Mouse (Mus musculus) liver, adult 10 weeks (tissue): Measurements from ENCODE around the gene Olfr665. TPM values are rescaled to one million over a fixed set of nuclear protein-coding genes. Genes with fewer than 3 reads are reported as not detected.

Source experiments
- polyA plus RNA-seq: library from polyadenylated mRNA; stranded (reverse); fragments of 350-450 nt; fragmentation: Illumina TruSeq; extraction: RNeasy Lipid Tissue Mini Kit (QIAGEN cat#74804); gene quantifications from one replicate; pipeline ENCODE4 v1.2.3, GENCODE M21; 2014; ENCODE audit warnings: low read depth, low replicate concordance

Gene Olfr665
- not detected for polyA plus RNA-seq

GRCm38 (mm10) chr7:104877731-104878130 is at the start of gene Olfr665:
Olfr665 (plus strand) TSS chr7:104878031.

DNA sequence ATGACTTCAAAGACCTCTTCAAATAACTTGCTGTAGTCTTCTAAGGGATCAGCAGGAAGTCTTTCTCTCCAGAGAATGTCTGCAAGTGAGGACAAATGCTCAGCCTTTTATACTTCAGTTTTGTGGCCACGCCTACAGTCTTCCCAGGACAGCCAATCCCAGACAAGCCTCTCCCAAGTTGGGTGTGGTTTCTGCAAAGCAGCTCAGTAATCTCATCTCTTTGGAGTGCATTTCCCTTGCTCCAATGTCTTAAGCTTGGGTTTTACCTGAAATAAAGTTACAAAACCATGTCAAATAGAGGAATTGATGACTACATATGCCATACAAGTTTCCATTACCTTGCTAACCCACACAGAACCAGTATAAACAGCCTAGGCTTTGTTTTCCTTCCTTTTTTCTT is 35.3 kb upstream of the Olfr665 start, which contains the start of gene Usp17lb:
Usp17lb (minus strand) TSS at position 101 of the 400 bp plus-strand sequence.

GRCm38 (mm10) chr7:104856709-104857108 is 21.1 kb upstream of the Olfr665 start, which contains the start of gene Usp17la:
Usp17la (plus strand) TSS chr7:104857009.

GRCm38 (mm10) chr7:104895852-104896251 is 18.0 kb downstream of the Olfr665 start, which contains the start of gene Olfr666:
Olfr666 (minus strand) TSS chr7:104895952.

GRCm38 (mm10) chr7:104921382-104921781 is 43.6 kb downstream of the Olfr665 start, which contains the start of gene Olfr667:
Olfr667 (minus strand) TSS chr7:104921482.

GRCm38 (mm10) chr7:104927957-104928356 is 50.1 kb downstream of the Olfr665 start, which contains the start of gene Olfr668:
Olfr668 (minus strand) TSS chr7:104928057.

Other genes starting within 250 kb of the Olfr665 start
- not detected for gene Olfr658, start 230.7 kb upstream of the Olfr665 start, polyA plus RNA-seq
- not detected for gene Olfr659, start 211.3 kb upstream of the Olfr665 start, polyA plus RNA-seq
- gene Olfr661, start 191.5 kb upstream of the Olfr665 start, polyA plus RNA-seq, result not detected
- gene Usp17le, start 100.6 kb upstream of the Olfr665 start, polyA plus RNA-seq, result not detected
- gene Usp17lb, start 35.4 kb upstream of the Olfr665 start, polyA plus RNA-seq, result not detected
- gene Usp17la, start 21.0 kb upstream of the Olfr665 start, polyA plus RNA-seq, result not detected
- gene Olfr666, start 17.9 kb downstream of the Olfr665 start, polyA plus RNA-seq, result not detected
- gene Olfr667, start 43.5 kb downstream of the Olfr665 start, polyA plus RNA-seq, result not detected
- gene Olfr668, start 50.0 kb downstream of the Olfr665 start, polyA plus RNA-seq, result not detected
- not detected for gene Olfr669, start 56.2 kb downstream of the Olfr665 start, polyA plus RNA-seq
- gene Olfr670, start 84.6 kb downstream of the Olfr665 start, polyA plus RNA-seq, result not detected
- not detected for gene Olfr671, start 101.1 kb downstream of the Olfr665 start, polyA plus RNA-seq
- not detected for gene Olfr672, start 124.0 kb downstream of the Olfr665 start, polyA plus RNA-seq
- not detected for gene Olfr675, start 150.4 kb downstream of the Olfr665 start, polyA plus RNA-seq
- gene Olfr676, start 154.7 kb downstream of the Olfr665 start, polyA plus RNA-seq, result not detected
- gene Olfr677, start 173.3 kb downstream of the Olfr665 start, polyA plus RNA-seq, result not detected
- not detected for gene Olfr678, start 186.4 kb downstream of the Olfr665 start, polyA plus RNA-seq
- not detected for gene Olfr679, start 203.2 kb downstream of the Olfr665 start, polyA plus RNA-seq
- not detected for gene Olfr680-ps1, start 214.8 kb downstream of the Olfr665 start, polyA plus RNA-seq
- not detected for gene Olfr681, start 238.8 kb downstream of the Olfr665 start, polyA plus RNA-seq